Mouse (Mus musculus): Measurements from ENCODE around the gene Gpr3. TPM values are rescaled to one million over a fixed set of nuclear protein-coding genes. Genes with fewer than 3 reads are reported as not detected.

Gene Gpr3
- polyA plus RNA-seq, 1 experiment from 2014 or later = 0.11 TPM

DNA sequence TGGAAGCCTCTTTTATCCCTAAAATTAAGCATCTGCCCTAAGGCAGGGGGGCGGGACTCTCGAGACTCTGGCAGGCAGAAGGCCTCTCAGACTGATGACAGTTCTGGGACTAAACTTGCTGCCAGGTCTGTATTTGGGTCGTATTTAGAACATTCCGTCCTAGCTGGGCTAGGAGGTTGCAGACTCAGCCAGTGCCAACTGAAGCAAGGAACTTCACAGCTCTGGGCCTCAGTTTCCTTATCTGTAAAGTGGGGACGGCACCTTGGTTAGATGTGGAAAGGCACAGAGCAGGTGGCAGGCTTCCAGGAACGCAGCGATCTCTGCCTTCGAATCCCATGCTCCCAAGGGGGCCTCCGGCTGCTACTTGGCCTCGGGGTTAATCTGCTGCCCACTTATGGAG is 13.7 kb upstream of the Gpr3 start:
- 66% methylated on average over 10 of the region's 10 CpGs for WGBS
- peaks cover 62% of the 10 kb centered on the region for H3K4me1 ChIP-seq

DNA sequence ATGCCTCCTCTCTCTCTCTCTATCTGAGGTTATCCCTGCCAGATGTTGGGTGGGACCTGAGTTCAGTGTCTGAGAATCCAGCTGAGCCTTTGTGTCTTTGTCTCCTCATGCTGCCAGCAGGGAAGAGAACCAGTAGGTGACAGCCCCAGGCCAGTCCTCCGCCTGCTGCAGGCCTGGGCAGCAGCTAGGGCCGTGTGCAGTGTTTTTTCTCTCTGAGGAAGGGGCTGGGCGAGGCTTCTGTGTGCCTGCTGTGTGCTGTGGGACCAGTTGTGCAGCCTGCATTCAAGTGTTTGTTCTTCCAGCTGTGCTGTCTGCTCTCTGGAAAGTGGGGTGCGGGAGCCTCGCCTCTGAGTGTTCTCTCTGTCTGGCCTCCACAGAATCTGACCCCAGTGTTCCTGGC is 11.5 kb upstream of the Gpr3 start:
- H3K27ac ChIP-seq (replicated peaks) = peak overlapping the region; percentile 65
- H3K9me3 ChIP-seq = no peaks in the 10 kb centered on the region
- H3K4me3 ChIP-seq = no peak overlapping the region
- H3K27me3 ChIP-seq (replicated peaks; ENCODE audit: low read depth, poor library complexity, severe bottlenecking) = peaks cover 49% of the 10 kb centered on the region
- peaks cover 54% of the 10 kb centered on the region for H3K4me1 ChIP-seq
- H3K36me3 ChIP-seq (replicated peaks) = no peaks in the 10 kb centered on the region
- WGBS = 42% methylated on average over 5 of the region's 5 CpGs
- peak; percentile 33 for DNase-seq (ENCODE audit: low spot score)

More for the DNA sequence above, 13.7 kb upstream of the Gpr3 start:
- H3K9me3 ChIP-seq = no peaks in the 10 kb centered on the region
- H3K27ac ChIP-seq (replicated peaks) = no peak overlapping the region
- H3K27me3 ChIP-seq (replicated peaks; ENCODE audit: low read depth, poor library complexity, severe bottlenecking) = peaks cover 29% of the 10 kb centered on the region
- no peak overlapping the region for H3K4me3 ChIP-seq
- H3K36me3 ChIP-seq (replicated peaks) = no peaks in the 10 kb centered on the region
- peak; percentile 41 for DNase-seq (ENCODE audit: low spot score)

DNA sequence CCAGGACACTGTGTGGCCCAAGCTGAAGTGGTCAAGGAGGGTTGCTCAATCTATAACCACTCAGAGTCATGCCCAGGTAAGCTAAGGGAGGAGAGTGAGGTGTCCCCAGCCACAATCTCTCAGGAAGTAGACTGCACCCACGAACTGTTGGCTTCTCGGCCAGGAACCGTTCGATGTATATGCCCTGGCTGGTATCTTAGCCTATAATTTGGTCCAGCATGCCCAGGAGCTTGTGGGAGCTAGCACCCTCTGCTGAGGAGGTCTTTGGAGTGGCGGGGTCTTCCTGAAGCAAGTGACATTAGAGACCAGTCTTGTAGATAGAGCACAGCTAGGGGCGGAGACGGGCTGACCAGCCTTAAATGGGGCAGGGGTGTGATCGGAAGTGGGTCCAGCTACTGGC is 9.4 kb upstream of the Gpr3 start:
- Histone ChIP-seq H3K4me3 (no peak overlapping the region), H3K4me1 (peaks cover 60% of the 10 kb centered on the region), H3K9me3 (no peaks in the 10 kb centered on the region), H3K27ac (replicated peaks) (no peak overlapping the region), H3K36me3 (replicated peaks) (no peaks in the 10 kb centered on the region), H3K27me3 (replicated peaks; ENCODE audit: low read depth, poor library complexity, severe bottlenecking) (peaks cover 51% of the 10 kb centered on the region)
- 80% methylated on average over 8 of the region's 8 CpGs for WGBS
- no peak for DNase-seq (ENCODE audit: low spot score)

DNA sequence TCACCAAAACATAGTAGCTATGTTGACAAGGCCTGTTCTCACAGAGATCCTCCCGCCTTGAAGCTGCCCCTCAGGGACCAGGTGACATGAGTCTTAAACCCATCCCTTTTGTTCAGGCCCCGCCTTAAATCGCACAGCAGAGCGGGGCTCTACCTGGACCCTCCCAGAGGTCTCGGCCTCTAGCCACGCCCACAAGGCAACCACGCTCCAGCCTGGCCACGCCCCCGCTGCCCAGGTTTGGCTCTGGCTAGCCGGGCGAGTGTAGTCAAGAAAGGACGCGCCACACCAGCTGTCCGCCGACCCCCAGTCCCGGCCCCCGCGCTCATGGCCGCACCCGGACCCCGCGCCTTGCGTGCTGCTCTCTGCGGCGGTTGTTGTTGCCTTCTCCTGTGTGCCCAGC is 8.3 kb upstream of the Gpr3 start:
- peak; percentile 75 for DNase-seq (ENCODE audit: low spot score)
- H3K36me3 ChIP-seq (replicated peaks) = no peaks in the 10 kb centered on the region
- peak overlapping the region; percentile 58 for H3K4me3 ChIP-seq
- H3K4me1 ChIP-seq = peaks cover 51% of the 10 kb centered on the region
- 2% methylated on average over 25 of the region's 25 CpGs for WGBS
- H3K27me3 ChIP-seq (replicated peaks; ENCODE audit: low read depth, poor library complexity, severe bottlenecking) = peaks cover 60% of the 10 kb centered on the region
- H3K27ac ChIP-seq (replicated peaks) = peak overlapping the region; percentile 72
- no peaks in the 10 kb centered on the region for H3K9me3 ChIP-seq

DNA sequence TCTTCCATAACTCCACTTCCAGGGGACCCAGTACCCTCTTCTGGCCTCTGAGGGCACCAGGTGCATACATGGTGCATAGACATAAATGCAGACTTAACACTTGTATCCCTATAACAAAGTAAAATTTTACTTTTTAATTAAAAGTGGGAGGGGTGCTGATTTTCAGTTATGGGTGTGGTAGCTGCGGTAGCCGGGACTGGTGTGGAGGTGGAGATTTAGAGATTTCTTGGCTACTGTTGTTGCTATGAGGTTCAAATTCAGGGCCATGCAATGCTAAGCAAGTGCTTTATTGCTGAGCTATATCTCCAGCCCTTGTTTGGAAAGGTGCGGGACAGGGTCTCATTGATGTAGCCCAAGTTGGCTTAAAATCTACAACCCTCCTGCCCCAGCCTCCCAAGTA is 6.4 kb upstream of the Gpr3 start:
- H3K4me3 ChIP-seq = no peak overlapping the region
- peaks cover 46% of the 10 kb centered on the region for H3K4me1 ChIP-seq
- H3K9me3 ChIP-seq = no peaks in the 10 kb centered on the region
- DNase-seq (ENCODE audit: low spot score) = no peak
- H3K27me3 ChIP-seq (replicated peaks; ENCODE audit: low read depth, poor library complexity, severe bottlenecking) = peaks cover 77% of the 10 kb centered on the region
- 95% methylated on average over 3 of the region's 3 CpGs for WGBS
- H3K36me3 ChIP-seq (replicated peaks) = no peaks in the 10 kb centered on the region
- H3K27ac ChIP-seq (replicated peaks) = no peak overlapping the region

DNA sequence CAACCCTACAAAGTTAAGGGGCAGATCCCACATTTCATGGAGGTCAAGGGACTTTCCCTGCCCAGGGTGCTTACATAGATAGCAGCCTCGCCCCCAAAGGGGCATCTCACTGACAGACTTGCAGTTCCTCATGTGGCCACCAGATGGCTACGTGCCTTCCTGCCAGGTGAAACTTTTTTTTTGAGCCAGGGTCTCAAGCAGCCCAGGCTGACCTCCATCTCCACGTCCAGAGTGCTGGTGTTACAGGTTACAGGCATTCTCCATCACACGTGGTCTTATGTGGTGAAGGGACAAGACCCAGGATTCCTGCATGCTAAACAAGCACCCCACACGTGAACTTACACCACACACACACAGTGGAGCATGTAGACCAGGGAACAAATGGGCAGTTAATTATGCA is 5.3 kb upstream of the Gpr3 start:
- H3K4me3 ChIP-seq = no peak overlapping the region
- no peaks in the 10 kb centered on the region for H3K9me3 ChIP-seq
- peaks cover 46% of the 10 kb centered on the region for H3K4me1 ChIP-seq
- peak; percentile 79 for DNase-seq (ENCODE audit: low spot score)
- H3K27me3 ChIP-seq (replicated peaks; ENCODE audit: low read depth, poor library complexity, severe bottlenecking) = peaks cover 77% of the 10 kb centered on the region
- no peak overlapping the region for H3K27ac ChIP-seq (replicated peaks)
- 4% methylated on average over 5 of the region's 5 CpGs for WGBS
- no peaks in the 10 kb centered on the region for H3K36me3 ChIP-seq (replicated peaks)

DNA sequence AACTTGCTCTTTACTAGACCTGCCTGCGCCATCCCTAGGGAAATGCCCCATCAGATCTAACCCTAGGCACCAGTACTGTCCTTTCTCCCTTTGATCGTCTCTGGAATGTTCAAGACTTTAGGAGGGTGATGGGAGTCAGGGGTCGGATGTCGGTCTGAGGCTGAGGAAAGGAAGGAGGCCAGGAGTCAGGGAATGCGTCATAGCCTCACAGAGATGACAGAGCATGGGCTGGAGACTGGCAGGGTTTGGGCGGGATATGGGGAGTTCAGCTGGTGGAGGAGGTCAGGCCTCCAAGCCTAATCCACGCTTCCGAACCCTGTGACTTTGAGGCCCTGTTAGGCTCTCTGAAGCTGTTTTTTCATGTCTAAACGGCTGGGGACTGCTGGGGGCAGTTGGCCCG is 1.3 kb upstream of the Gpr3 start:
- no peak overlapping the region for H3K27ac ChIP-seq (replicated peaks)
- H3K4me3 ChIP-seq = peak overlapping the region; percentile 77
- H3K36me3 ChIP-seq (replicated peaks) = no peaks in the 10 kb centered on the region
- peaks cover 74% of the 10 kb centered on the region for H3K27me3 ChIP-seq (replicated peaks; ENCODE audit: low read depth, poor library complexity, severe bottlenecking)
- DNase-seq (ENCODE audit: low spot score) = peak; percentile 32
- no peaks in the 10 kb centered on the region for H3K9me3 ChIP-seq
- WGBS = 3% methylated on average over 10 of the region's 10 CpGs
- H3K4me1 ChIP-seq = peaks cover 46% of the 10 kb centered on the region

DNA sequence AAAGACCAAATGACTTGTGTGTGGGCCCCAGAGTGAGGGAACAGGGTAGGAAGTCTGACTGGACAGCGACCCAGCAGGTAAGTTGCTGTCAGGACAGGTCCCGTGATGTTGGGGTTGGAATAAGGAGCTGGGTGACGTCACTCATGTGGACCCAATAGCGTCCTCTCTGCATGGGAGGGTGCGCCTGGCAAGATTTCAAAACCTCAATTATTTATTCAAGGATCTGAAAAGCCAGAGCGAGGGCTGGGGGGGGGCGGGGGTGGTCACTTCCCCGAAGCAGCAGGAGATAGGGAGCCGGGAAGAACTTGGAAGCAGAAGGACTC is 893 bp upstream of the Gpr3 start:
- Histone ChIP-seq H3K27me3 (replicated peaks; ENCODE audit: low read depth, poor library complexity, severe bottlenecking) (peaks cover 78% of the 10 kb centered on the region), H3K4me1 (peaks cover 44% of the 10 kb centered on the region), H3K27ac (replicated peaks) (no peak overlapping the region), H3K4me3 (peak overlapping the region; percentile 77), H3K36me3 (replicated peaks) (no peaks in the 10 kb centered on the region), H3K9me3 (no peaks in the 10 kb centered on the region)
- WGBS = under 1% methylated on average over 9 of the region's 9 CpGs
- peak; percentile 37 for DNase-seq (ENCODE audit: low spot score)

DNA sequence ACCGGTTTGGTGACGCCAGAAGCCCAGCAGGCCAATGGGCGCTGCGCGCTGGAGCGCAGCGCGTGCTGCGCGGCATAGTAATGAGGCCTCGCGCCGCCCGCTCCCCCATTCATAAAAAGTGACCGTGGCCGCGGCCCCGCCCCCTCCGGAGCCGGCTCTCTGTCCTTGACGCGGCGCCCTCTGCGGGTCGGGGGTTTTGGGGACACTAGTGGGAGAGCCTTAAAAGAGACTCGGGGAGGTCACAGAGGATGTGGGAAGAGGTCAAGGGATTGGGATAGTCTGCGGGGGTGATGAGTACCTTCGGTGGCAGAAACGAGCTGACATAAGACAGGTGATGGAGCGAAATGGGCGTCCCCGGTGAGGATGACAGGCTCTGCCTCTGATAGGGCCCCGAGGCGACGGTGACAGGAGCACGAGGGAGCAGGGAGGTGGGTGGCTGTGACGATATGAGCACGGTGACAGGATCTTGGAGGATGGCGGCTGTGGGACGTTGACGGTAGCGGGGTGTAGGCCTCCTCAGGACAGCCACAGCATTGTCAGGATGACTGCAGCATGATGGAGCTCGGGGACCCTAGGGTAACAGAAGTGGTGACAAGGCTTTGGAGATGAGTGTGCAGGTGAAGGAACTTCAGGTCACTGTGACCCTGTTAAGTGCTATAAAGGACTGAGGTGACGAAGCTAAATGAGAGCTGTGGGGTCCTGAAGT is 379 bp upstream of the Gpr3 start:
- Histone ChIP-seq H3K27ac (replicated peaks) (peak overlapping the region; percentile 55; the same call in 1 of the 2 replicates), H3K27me3 (replicated peaks; ENCODE audit: low read depth, poor library complexity, severe bottlenecking) (peaks cover 83% of the 10 kb centered on the region), H3K4me3 (peak overlapping the region; percentile 77), H3K9me3 (no peaks in the 10 kb centered on the region), H3K36me3 (replicated peaks) (no peaks in the 10 kb centered on the region), H3K4me1 (peaks cover 39% of the 10 kb centered on the region)
- peak; percentile 88 for DNase-seq (ENCODE audit: low spot score)
- WGBS = 2% methylated on average over 44 of the region's 44 CpGs

DNA sequence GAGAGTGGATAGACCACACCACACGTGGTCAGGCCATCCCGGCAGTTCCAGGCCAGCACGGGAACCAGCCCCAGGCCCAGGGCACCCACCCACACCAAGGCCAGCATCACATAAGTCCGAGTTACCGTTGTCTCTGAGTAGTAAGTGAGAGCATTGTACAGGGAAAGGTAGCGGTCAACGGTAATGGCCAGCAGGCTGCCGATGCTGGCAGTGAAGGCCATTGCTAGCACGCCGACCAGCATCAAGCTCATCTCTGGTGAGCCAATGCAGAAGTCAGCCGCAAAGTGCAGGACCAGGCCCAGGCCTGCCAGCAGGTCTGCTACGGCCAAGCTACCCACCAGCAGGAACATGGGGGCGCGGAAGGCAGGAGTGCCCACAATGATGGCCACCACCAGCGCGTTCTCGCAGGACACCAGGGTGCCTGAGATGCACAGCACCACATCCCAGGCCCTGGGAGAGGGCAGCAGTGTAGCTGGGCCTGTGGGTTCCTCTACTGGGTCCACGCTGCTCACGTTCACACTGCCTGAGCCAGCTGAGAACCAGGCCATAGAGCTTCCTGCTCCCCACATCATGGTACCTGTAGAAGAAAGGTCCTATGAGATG is 1.4 kb downstream of the Gpr3 start:
- no peak for DNase-seq (ENCODE audit: low spot score)
- Histone ChIP-seq H3K4me1 (peaks cover 35% of the 10 kb centered on the region), H3K4me3 (peak overlapping the region; percentile 8; the same call in 1 of the 2 replicates), H3K36me3 (replicated peaks) (no peaks in the 10 kb centered on the region), H3K27me3 (replicated peaks; ENCODE audit: low read depth, poor library complexity, severe bottlenecking) (peaks cover 77% of the 10 kb centered on the region), H3K9me3 (no peaks in the 10 kb centered on the region), H3K27ac (replicated peaks) (no peak overlapping the region)
- 90% methylated on average over 19 of the region's 19 CpGs for WGBS

DNA sequence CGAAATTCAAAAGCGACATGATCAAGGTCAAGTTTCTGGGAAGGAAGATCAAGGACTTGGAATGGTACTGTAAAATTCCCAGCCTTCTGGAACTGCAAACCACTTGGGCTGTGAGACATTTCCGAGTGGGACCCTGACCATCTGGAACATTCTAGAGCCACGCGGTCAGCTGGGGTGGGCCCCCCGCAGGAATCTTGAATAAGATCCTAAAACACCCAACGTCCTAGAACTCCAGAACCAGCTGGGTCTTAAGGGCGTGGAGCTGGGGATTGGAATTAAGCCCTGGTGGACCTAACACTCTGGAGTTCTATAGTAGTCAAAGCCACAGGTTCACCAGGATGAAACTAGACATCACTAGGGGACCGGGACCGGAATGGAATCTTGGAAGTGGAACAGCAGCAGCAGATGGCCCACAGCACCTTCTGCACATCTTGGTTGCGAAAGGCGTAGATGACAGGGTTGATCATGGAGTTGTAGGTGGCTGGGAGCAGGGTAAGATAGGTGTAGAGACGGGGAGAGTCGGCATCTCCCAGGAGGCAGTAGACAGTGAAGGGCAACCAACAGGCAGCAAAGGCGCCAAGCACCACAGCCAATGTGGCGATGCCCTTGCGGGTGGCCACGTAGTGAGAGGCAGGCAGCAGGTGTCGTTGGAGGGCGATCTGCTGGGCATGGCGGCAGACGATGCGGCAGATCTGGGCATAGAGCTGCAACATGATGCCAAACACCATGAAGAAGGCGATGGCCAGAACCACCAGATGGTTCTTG is 2.1 kb downstream of the Gpr3 start:
- Histone ChIP-seq H3K4me1 (peaks cover 35% of the 10 kb centered on the region), H3K9me3 (no peaks in the 10 kb centered on the region), H3K4me3 (no peak overlapping the region), H3K36me3 (replicated peaks) (no peaks in the 10 kb centered on the region), H3K27ac (replicated peaks) (no peak overlapping the region), H3K27me3 (replicated peaks; ENCODE audit: low read depth, poor library complexity, severe bottlenecking) (peaks cover 70% of the 10 kb centered on the region)
- DNase-seq (ENCODE audit: low spot score) = no peak
- WGBS = 93% methylated on average over 24 of the region's 24 CpGs

DNA sequence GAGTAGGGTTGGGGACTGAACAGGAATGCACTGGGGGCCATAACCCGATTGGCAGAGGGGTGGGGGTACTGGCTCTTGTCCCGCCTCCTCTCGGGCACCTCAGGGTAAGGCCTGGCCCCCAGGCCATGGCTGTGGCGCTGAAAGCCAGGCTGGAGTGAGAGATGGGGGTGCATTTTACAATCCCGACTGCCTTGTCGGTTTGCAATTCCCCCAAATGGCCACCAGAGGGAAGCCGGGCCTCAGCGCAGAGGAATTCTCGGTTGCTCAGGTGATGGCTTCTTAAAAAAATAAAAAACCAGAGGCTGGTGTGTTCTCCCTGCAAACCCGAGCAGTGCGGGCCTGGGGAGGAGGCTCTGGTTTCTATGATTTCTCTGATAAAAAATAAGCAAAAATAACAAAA is 3.0 kb downstream of the Gpr3 start:
- H3K9me3 ChIP-seq = no peaks in the 10 kb centered on the region
- DNase-seq (ENCODE audit: low spot score) = peak; percentile 75
- no peak overlapping the region for H3K27ac ChIP-seq (replicated peaks)
- no peak overlapping the region for H3K4me3 ChIP-seq
- H3K27me3 ChIP-seq (replicated peaks; ENCODE audit: low read depth, poor library complexity, severe bottlenecking) = peaks cover 62% of the 10 kb centered on the region
- H3K36me3 ChIP-seq (replicated peaks) = no peaks in the 10 kb centered on the region
- 5% methylated on average over 11 of the region's 11 CpGs for WGBS
- H3K4me1 ChIP-seq = peaks cover 43% of the 10 kb centered on the region

DNA sequence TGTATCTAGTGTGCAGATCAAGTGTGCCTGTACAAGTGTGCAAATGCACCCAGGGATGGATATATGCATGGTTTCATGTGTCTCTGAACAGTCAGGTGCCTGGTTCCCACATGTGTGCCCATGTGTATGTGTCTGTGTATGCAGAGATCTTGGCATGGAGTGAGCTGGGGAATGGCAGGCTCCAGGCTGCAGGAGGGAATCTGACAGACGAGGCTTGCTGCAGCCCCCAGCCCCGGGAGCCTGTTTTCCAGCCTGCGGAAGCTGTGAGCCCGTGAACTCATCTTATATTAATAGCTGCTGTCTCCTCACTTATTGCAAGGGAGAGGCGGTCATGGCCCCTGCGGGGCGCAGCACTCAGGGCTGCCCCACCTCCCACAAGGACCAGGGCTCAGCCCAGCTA is 8.0 kb downstream of the Gpr3 start:
- 54% methylated on average over 7 of the region's 7 CpGs for WGBS
- H3K4me1 ChIP-seq = peaks cover 46% of the 10 kb centered on the region

More for the DNA sequence above, 8.0 kb downstream of the Gpr3 start:
- no peaks in the 10 kb centered on the region for H3K36me3 ChIP-seq (replicated peaks)
- H3K9me3 ChIP-seq = no peaks in the 10 kb centered on the region
- DNase-seq (ENCODE audit: low spot score) = no peak
- no peak overlapping the region for H3K4me3 ChIP-seq
- H3K27ac ChIP-seq (replicated peaks) = peak overlapping the region; percentile 74
- H3K27me3 ChIP-seq (replicated peaks; ENCODE audit: low read depth, poor library complexity, severe bottlenecking) = peaks cover 17% of the 10 kb centered on the region; the same call in 1 of the 2 replicates

All from embryonic facial prominence, embryonic 10.5 days (tissue).